Mouse (Mus musculus): ENCODE results near the gene Alad. TPM values are rescaled to one million over a fixed set of nuclear protein-coding genes. Genes with fewer than 3 reads are reported as not detected.
A peak's percentile ranks its signal among the peaks of the same experiment; 100 is the strongest.

The Alad gene
- polyA plus RNA-seq, 1 experiment from 2014 or later: 69.3 TPM

DNA sequence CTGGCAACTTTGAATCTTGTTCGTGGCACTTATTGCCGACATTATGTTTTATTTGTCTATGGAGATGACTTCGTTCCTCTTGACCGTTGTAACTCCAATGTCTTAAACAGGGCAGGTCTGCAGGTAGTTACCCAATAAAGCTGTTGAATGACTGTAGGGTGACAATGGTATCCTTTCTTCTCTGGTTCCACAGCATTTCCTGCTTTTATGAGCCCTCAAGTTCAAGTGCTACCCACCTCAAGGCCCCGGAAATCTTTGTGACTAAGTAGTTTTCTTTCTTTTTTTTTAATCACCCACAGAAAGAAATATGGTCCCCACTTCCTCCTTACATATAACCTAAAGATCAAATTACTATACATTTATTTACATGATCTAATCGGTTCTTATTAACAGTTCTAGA lies 43.9 kb downstream of the Alad start:
- WGBS: 94% methylated on average over 6 of the region's 6 CpGs
- no peak overlapping the region for H3K4me2 ChIP-seq (ENCODE audit: low read length)
- DNase-seq: no peak

DNA sequence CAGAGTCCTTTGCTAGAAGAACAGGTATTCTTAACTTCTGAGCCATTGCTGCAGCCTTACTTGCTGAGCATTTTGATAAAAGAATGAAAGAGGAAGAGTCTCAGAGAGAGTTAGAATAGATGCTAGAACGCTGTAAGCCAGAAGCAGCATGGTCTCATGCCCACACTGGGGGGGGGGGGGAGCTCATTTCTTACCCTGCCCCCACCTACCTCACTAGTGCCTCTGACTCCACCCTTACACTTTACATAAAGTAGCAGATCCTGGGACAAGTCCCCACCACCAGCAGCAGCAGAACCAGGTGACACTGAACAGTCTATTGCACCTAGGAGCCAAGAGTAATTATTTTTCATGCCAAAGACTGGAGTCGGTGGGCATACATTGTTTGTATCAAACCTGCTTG lies 44.6 kb downstream of the Alad start:
- Histone ChIP-seq H3K9me3 (ENCODE audit: control insufficient read depth, low read length) (no peaks in the 10 kb centered on the region), H3K9ac (replicated peaks; ENCODE audit: low read length) (no peak overlapping the region), H3K36me3 (ENCODE audit: control insufficient read depth, insufficient read depth, low read length) (no peaks in the 10 kb centered on the region), H3K27ac (replicated peaks; ENCODE audit: low read depth, low read length) (no peak overlapping the region), H3K4me1 (ENCODE audit: control insufficient read depth, insufficient read depth, low read length) (peaks cover 7% of the 10 kb centered on the region; the same call in 1 of the 2 replicates), H3K27me3 (ENCODE audit: control insufficient read depth, insufficient read depth, low read length) (peaks cover 13% of the 10 kb centered on the region; the same call in 1 of the 2 replicates), H3K4me2 (ENCODE audit: low read length) (no peak overlapping the region), H3K4me3 (replicated peaks; ENCODE audit: low read depth, low read length) (no peak overlapping the region)
- WGBS: 94% methylated on average over 2 of the region's 2 CpGs
- ATAC-seq (ENCODE audit: low FRiP score, low TSS enrichment): no peak
- no peak for DNase-seq

More for the DNA sequence above, 43.9 kb downstream of the Alad start:
- Histone ChIP-seq H3K4me1 (ENCODE audit: control insufficient read depth, insufficient read depth, low read length) (peaks cover 7% of the 10 kb centered on the region; the same call in 1 of the 2 replicates), H3K36me3 (ENCODE audit: control insufficient read depth, insufficient read depth, low read length) (no peaks in the 10 kb centered on the region), H3K9me3 (ENCODE audit: control insufficient read depth, low read length) (no peaks in the 10 kb centered on the region), H3K27ac (replicated peaks; ENCODE audit: low read depth, low read length) (no peak overlapping the region), H3K9ac (replicated peaks; ENCODE audit: low read length) (no peak overlapping the region), H3K27me3 (ENCODE audit: control insufficient read depth, insufficient read depth, low read length) (peaks cover 15% of the 10 kb centered on the region; the same call in 1 of the 2 replicates), H3K4me3 (replicated peaks; ENCODE audit: low read depth, low read length) (no peak overlapping the region)
- no peak for ATAC-seq (ENCODE audit: low FRiP score, low TSS enrichment)

DNA sequence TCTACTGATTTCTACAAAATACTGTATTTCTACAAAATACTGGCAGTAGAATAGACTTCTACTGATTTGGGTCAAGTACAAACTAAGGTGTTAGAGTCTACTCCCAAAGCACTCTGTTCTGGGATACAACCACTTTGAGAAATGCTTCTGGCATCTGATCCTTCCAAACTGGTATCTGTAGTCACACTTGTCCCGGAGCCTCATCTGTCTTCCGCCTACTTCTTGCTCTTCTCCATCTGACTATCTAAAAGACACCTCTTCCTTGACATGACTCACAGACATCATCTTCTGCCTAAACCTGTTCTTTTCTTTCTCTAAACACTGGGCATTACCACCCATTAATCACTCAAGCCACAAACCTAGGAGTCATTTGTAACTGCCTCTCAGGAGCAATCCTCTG lies 47.6 kb downstream of the Alad start:
- Histone ChIP-seq H3K4me1 (ENCODE audit: control insufficient read depth, insufficient read depth, low read length) (no peaks in the 10 kb centered on the region), H3K27me3 (ENCODE audit: control insufficient read depth, insufficient read depth, low read length) (0 out of 2 replicates have a peak, but pooled peaks cover 3% of the 10 kb centered on the region), H3K9ac (replicated peaks; ENCODE audit: low read length) (no peak overlapping the region), H3K27ac (replicated peaks; ENCODE audit: low read depth, low read length) (no peak overlapping the region), H3K36me3 (ENCODE audit: control insufficient read depth, insufficient read depth, low read length) (no peaks in the 10 kb centered on the region), H3K9me3 (ENCODE audit: control insufficient read depth, low read length) (no peaks in the 10 kb centered on the region), H3K4me2 (ENCODE audit: low read length) (no peak overlapping the region), H3K4me3 (replicated peaks; ENCODE audit: low read depth, low read length) (no peak overlapping the region)
- 99% methylated on average over 2 of the region's 2 CpGs for WGBS
- no peak for DNase-seq
- no peak for ATAC-seq (ENCODE audit: low FRiP score, low TSS enrichment)

DNA sequence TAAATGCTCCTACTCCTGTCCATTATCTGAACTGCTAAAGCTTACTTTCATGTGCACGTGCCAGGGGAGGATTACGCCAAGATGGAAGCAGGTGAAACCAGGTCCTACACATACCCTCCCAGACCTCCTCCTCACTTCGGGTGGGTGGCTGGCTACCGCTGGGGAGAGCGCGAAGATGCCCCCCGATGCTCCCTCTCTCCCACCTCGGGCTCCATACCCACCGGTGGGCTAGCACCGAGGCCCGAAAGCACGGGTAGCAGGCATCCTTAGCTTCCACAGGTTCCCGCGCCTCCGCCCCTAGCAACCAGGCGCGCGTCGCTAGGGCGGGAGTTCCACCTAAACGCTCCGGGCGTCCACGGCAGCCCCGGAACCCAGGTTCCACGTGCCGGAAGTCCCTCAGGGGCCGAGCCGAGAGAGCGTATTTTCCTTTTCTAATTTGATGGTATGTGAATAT lies 49.1 kb downstream of the Alad start, which contains the start of gene Wdr31:
Gene Wdr31 (minus strand): TSS at position 299 of the 454 bp plus-strand sequence.
- Histone ChIP-seq H3K27ac (replicated peaks; ENCODE audit: low read depth, low read length) (0 out of 2 replicates have a peak within 1 kb of the TSS, but pooled peaks have one; percentile 28), H3K4me1 (ENCODE audit: control insufficient read depth, insufficient read depth, low read length) (no peaks in the 10 kb centered on the region), H3K9ac (replicated peaks; ENCODE audit: low read length) (peak within 1 kb of the TSS; percentile 67), H3K36me3 (ENCODE audit: control insufficient read depth, insufficient read depth, low read length) (no peaks in the 10 kb centered on the region), H3K4me3 (replicated peaks; ENCODE audit: low read depth, low read length) (peak within 1 kb of the TSS; percentile 58), H3K27me3 (ENCODE audit: control insufficient read depth, insufficient read depth, low read length) (no peaks in the 10 kb centered on the region), H3K9me3 (ENCODE audit: control insufficient read depth, low read length) (no peaks in the 10 kb centered on the region), H3K4me2 (ENCODE audit: low read length) (peak within 1 kb of the TSS; percentile 77)
- ATAC-seq (ENCODE audit: low FRiP score, low TSS enrichment): peak; percentile 91
- under 1% methylated on average over 30 of the region's 30 CpGs for WGBS
- peak; percentile 93 for DNase-seq

DNA sequence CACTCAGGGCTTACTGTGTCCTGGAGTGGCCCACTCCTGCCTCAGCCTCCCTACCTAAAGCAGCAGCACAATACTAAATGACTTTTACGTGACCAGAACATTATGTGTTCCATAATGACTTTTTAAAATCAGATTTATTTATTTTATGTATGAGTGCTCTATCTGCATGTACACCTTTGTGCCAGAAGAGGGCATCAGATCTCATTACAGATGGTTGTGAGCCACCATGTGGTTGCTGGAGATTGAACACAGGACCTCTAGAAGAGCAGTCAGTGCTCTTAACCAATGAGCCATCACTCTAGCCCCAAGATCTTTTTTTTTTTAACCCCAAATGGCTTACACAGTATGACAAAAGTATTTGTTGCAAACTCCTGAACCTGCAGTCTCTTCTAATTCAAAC lies 51.6 kb downstream of the Alad start:
- H3K27me3 ChIP-seq (ENCODE audit: control insufficient read depth, insufficient read depth, low read length): no peaks in the 10 kb centered on the region
- H3K4me1 ChIP-seq (ENCODE audit: control insufficient read depth, insufficient read depth, low read length): no peaks in the 10 kb centered on the region
- DNase-seq (no peak), ATAC-seq (ENCODE audit: low FRiP score, low TSS enrichment) (no peak)
- no peaks in the 10 kb centered on the region for H3K9me3 ChIP-seq (ENCODE audit: control insufficient read depth, low read length)
- H3K9ac ChIP-seq (replicated peaks; ENCODE audit: low read length): no peak overlapping the region
- H3K27ac ChIP-seq (replicated peaks; ENCODE audit: low read depth, low read length): no peak overlapping the region
- no peaks in the 10 kb centered on the region for H3K36me3 ChIP-seq (ENCODE audit: control insufficient read depth, insufficient read depth, low read length)
- WGBS: 91% methylated on average over 1 of the region's 1 CpGs
- no peak overlapping the region for H3K4me3 ChIP-seq (replicated peaks; ENCODE audit: low read depth, low read length)
- H3K4me2 ChIP-seq (ENCODE audit: low read length): no peak overlapping the region

DNA sequence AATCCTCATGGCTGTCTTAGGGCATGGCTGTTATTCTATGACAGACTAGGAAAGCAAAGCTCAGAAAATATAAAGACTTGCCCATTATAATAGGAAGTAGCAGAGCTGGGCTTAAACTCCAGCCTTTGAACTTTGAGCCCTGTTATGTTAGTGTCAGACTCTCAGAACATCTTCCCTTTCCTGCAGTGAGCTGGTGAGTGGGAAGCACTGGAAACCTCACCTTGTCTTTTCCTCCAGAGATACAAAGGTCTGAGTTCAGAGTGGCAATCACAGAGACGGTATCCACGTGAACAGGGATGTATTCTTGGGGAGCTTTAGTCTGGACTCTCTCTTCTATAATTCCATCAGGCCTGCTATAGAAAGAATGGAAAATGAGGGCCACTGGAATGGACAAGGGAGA lies 56.6 kb downstream of the Alad start:
- WGBS: 87% methylated on average over 2 of the region's 2 CpGs

DNA sequence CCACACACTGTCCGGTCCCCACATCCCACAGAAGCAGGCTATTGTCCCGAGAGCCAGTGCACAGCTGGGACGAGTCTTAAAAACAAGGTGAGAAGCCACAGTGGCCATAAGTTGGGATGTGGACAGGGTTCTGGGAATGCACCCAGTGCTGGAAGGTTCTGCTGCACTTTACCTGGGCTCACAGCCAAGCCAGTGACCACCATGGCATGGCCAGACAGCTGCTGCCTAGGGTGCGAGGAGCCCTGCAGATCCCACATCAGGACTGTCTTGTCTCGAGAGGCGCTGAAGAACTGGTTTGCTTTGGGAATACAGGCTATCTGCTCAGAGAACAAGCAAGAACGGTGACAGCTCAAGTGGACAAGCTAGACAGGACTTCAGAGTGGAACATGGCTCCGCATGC lies 59.4 kb downstream of the Alad start:
- Histone ChIP-seq H3K4me3 (replicated peaks; ENCODE audit: low read depth, low read length) (no peak overlapping the region), H3K4me2 (ENCODE audit: low read length) (no peak overlapping the region), H3K4me1 (ENCODE audit: control insufficient read depth, insufficient read depth, low read length) (no peaks in the 10 kb centered on the region), H3K27ac (replicated peaks; ENCODE audit: low read depth, low read length) (no peak overlapping the region), H3K9me3 (ENCODE audit: control insufficient read depth, low read length) (no peaks in the 10 kb centered on the region), H3K9ac (replicated peaks; ENCODE audit: low read length) (no peak overlapping the region), H3K36me3 (ENCODE audit: control insufficient read depth, insufficient read depth, low read length) (peaks cover 15% of the 10 kb centered on the region; the same call in 1 of the 2 replicates), H3K27me3 (ENCODE audit: control insufficient read depth, insufficient read depth, low read length) (no peaks in the 10 kb centered on the region)
- 95% methylated on average over 8 of the region's 8 CpGs for WGBS
- ATAC-seq (ENCODE audit: low FRiP score, low TSS enrichment) (no peak), DNase-seq (no peak)

More for the DNA sequence above, 56.6 kb downstream of the Alad start:
- no peaks in the 10 kb centered on the region for H3K4me1 ChIP-seq (ENCODE audit: control insufficient read depth, insufficient read depth, low read length)
- H3K9ac ChIP-seq (replicated peaks; ENCODE audit: low read length): no peak overlapping the region
- H3K4me2 ChIP-seq (ENCODE audit: low read length): no peak overlapping the region
- DNase-seq: no peak
- no peak overlapping the region for H3K4me3 ChIP-seq (replicated peaks; ENCODE audit: low read depth, low read length)
- no peak overlapping the region for H3K27ac ChIP-seq (replicated peaks; ENCODE audit: low read depth, low read length)
- ATAC-seq (ENCODE audit: low FRiP score, low TSS enrichment): no peak
- H3K9me3 ChIP-seq (ENCODE audit: control insufficient read depth, low read length): no peaks in the 10 kb centered on the region
- H3K27me3 ChIP-seq (ENCODE audit: control insufficient read depth, insufficient read depth, low read length): no peaks in the 10 kb centered on the region
- peaks cover 12% of the 10 kb centered on the region; the same call in 1 of the 2 replicates for H3K36me3 ChIP-seq (ENCODE audit: control insufficient read depth, insufficient read depth, low read length)

Other genes with a start within 250 kb of the Alad start
- 17.6 and 23.0 TPM in 2 replicates for gene Fkbp15, start 159.4 kb downstream of the Alad start, polyA plus RNA-seq (2014; fragmentation: Nextera tagmentation; extraction: Ambion mirVana)
- gene Slc31a1, start 159.2 kb downstream of the Alad start, polyA plus RNA-seq (2014; fragmentation: Nextera tagmentation; extraction: Ambion mirVana): 24.8 and 38.1 TPM in 2 replicates
- gene Cdc26, start 111.3 kb downstream of the Alad start, polyA plus RNA-seq (2014; fragmentation: Nextera tagmentation; extraction: Ambion mirVana): 97.5 and 98.5 TPM in 2 replicates
- 13.1 and 15.9 TPM in 2 replicates for gene Prpf4, start 111.1 kb downstream of the Alad start, polyA plus RNA-seq (2014; fragmentation: Nextera tagmentation; extraction: Ambion mirVana)
- 0.15 TPM in 1 of 2 replicates, not detected in the other for gene Rnf183, start 84.7 kb downstream of the Alad start, polyA plus RNA-seq (2014; fragmentation: Nextera tagmentation; extraction: Ambion mirVana)
- gene Wdr31, start 49.0 kb downstream of the Alad start, polyA plus RNA-seq (2014; fragmentation: Nextera tagmentation; extraction: Ambion mirVana): 9.3 and 10.2 TPM in 2 replicates
- gene Bspry, start 39.9 kb downstream of the Alad start, polyA plus RNA-seq (2014; fragmentation: Nextera tagmentation; extraction: Ambion mirVana): 0.32 and 0.43 TPM in 2 replicates
- 12.8 and 14.1 TPM in 2 replicates for gene Hdhd3, start 16.5 kb downstream of the Alad start, polyA plus RNA-seq (2014; fragmentation: Nextera tagmentation; extraction: Ambion mirVana)
- 50.9 and 63.5 TPM in 2 replicates for gene Pole3, start 5.2 kb upstream of the Alad start, polyA plus RNA-seq (2014; fragmentation: Nextera tagmentation; extraction: Ambion mirVana)
- 0.78 and 1.6 TPM in 2 replicates for gene 4933430I17Rik, start 5.5 kb upstream of the Alad start, polyA plus RNA-seq (2014; fragmentation: Nextera tagmentation; extraction: Ambion mirVana)
- gene Rgs3, start 39.9 kb upstream of the Alad start, polyA plus RNA-seq (2014; fragmentation: Nextera tagmentation; extraction: Ambion mirVana): 49.1 and 63.3 TPM in 2 replicates